Mouse (Mus musculus) forebrain, embryonic 13.5 days (tissue): ENCODE measurements around the gene Lurap1l. TPM values are rescaled to one million over a fixed set of nuclear protein-coding genes. Genes with fewer than 3 reads are reported as not detected.
A peak's percentile ranks its signal among the peaks of the same experiment; 100 is the strongest.
"Not testable (repeated sequence)": the region's sequence is repeated elsewhere in the genome, so short reads cannot be mapped to it uniquely, and the experiment has no call there.

Experiments
- ATAC-seq: fragments of 200-750 bp; cut with Nextera tagmentation; 2 replicates; pipeline ENCODE4 v1.8.0; 2017
- H3K27ac ChIP-seq: fragments of 300-500 bp; sonication (generic); 2 replicates; pipeline ENCODE4 v1.5.1; 2015; ENCODE audit warnings: inconsistent platforms, mild to moderate bottlenecking, moderate library complexity
- H3K27me3 ChIP-seq: fragments of 300-500 bp; sonication (generic); 2 replicates; pipeline ENCODE4 v1.6.1; 2015; ENCODE audit warnings: mild to moderate bottlenecking, inconsistent platforms
- H3K36me3 ChIP-seq: fragments of 300-500 bp; sonication (generic); 2 replicates; pipeline ENCODE4 v1.6.1; 2015; ENCODE audit warnings: mild to moderate bottlenecking, inconsistent platforms; ENCODE audit not compliant: poor library complexity, severe bottlenecking
- H3K4me1 ChIP-seq: fragments of 300-500 bp; sonication (generic); 2 replicates; pipeline ENCODE4 v1.6.1; 2015; ENCODE audit warnings: inconsistent platforms
- H3K4me2 ChIP-seq: fragments of 300-500 bp; sonication (generic); 2 replicates; pipeline ENCODE4 v1.6.1; 2015; ENCODE audit warnings: inconsistent platforms, mild to moderate bottlenecking, moderate library complexity
- H3K4me3 ChIP-seq: fragments of 300-500 bp; sonication (generic); 2 replicates; pipeline ENCODE4 v1.5.1; 2015; ENCODE audit warnings: mild to moderate bottlenecking, inconsistent platforms
- H3K9ac ChIP-seq: fragments of 300-500 bp; sonication (generic); 2 replicates; pipeline ENCODE4 v1.6.1; 2015; ENCODE audit warnings: mild to moderate bottlenecking, inconsistent platforms
- H3K9me3 ChIP-seq: fragments of 300-500 bp; sonication (generic); replicated peaks from 2 replicates; pipeline ENCODE4 v1.6.1; 2016; ENCODE audit warnings: inconsistent platforms
- WGBS: fragments of 180-500 bp; shearing (Covaris S2); methylation state at CpG from one replicate; pipeline ENCODE4 v1.1.7; 2015; 5-methylcytosine and 5-hydroxymethylcytosine counted together
- polyA plus RNA-seq: library from polyadenylated mRNA; unstranded; fragments of >200 nt; fragmentation: Nextera tagmentation; extraction: Ambion mirVana; gene quantifications from 2 replicates; pipeline ENCODE4 v1.2.1, GENCODE M21; 2015

Gene Lurap1l
- polyA plus RNA-seq, 1 experiment from 2014 or later = 3.3 TPM

GRCm38 (mm10) chr4:80895278-80895894 lies 15.1 kb upstream of the Lurap1l start:
- 59% methylated on average over 4 of the region's 4 CpGs for WGBS
- Histone ChIP-seq H3K9me3 (no peaks in the 10 kb centered on the region), H3K4me2 (no peak overlapping the region), H3K27me3 (no peaks in the 10 kb centered on the region), H3K9ac (no peak overlapping the region), H3K36me3 (no peaks in the 10 kb centered on the region), H3K4me3 (no peak overlapping the region), H3K4me1 (no peaks in the 10 kb centered on the region), H3K27ac (no peak overlapping the region)
- no peak for ATAC-seq

DNA sequence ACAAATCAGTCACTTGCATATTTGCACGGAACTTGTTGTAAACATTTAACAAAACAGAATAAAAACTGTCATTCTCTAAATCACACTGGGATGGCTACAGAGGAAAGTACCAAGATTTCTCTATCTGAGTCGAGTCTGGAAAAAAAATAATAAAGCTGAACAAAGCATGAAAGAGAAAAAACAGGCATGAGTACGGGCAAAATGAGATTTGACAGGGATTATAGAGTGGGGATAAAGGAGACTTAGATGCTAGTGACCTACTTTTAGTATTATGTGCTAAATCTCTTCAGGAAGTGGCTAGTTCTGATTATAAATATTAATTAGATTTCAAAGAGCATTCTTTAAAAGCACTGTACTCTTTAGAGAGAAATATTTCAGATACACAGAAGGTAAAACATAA lies 3.7 kb upstream of the Lurap1l start:
- H3K4me3 ChIP-seq = no peak overlapping the region
- H3K27ac ChIP-seq = no peak overlapping the region
- H3K4me1 ChIP-seq = 0 out of 2 replicates have a peak, but pooled peaks cover under 1% of the 10 kb centered on the region
- no peak overlapping the region for H3K9ac ChIP-seq
- H3K4me2 ChIP-seq = no peak overlapping the region
- no peak for ATAC-seq
- H3K9me3 ChIP-seq = no peaks in the 10 kb centered on the region
- no peaks in the 10 kb centered on the region for H3K36me3 ChIP-seq
- H3K27me3 ChIP-seq = no peaks in the 10 kb centered on the region
- WGBS = 67% methylated on average over 3 of the region's 3 CpGs

DNA sequence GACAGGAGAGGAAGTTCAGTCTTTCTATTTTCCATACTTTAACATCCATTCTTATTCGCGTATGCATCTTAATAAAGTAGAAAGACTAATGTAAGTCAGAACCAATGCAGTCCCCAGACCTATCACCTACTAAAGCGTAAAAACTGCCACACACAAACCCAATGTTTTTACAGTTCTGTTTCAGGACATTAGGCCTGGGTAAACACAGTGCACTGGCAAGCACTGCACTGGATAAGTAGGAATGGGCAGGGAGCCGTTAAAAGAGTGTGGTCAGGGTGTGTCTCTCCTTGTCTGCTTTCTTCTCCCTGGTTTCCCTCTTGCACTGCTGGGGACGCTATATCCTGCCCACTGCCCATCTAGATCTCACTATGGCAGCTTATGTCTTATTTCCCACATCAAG lies 2.5 kb upstream of the Lurap1l start:
- Histone ChIP-seq H3K9ac (no peak overlapping the region), H3K4me2 (no peak overlapping the region), H3K4me3 (no peak overlapping the region), H3K27me3 (no peaks in the 10 kb centered on the region), H3K4me1 (0 out of 2 replicates have a peak, but pooled peaks cover 7% of the 10 kb centered on the region), H3K9me3 (no peaks in the 10 kb centered on the region), H3K36me3 (no peaks in the 10 kb centered on the region), H3K27ac (no peak overlapping the region)
- WGBS = 77% methylated on average over 5 of the region's 5 CpGs
- no peak for ATAC-seq

- H3K9me3 ChIP-seq = no peaks in the 10 kb centered on the region
- ATAC-seq = no peak
- H3K9ac ChIP-seq = no peak overlapping the region
- no peaks in the 10 kb centered on the region for H3K27me3 ChIP-seq
- no peak overlapping the region for H3K27ac ChIP-seq
- no peak overlapping the region for H3K4me3 ChIP-seq
- H3K4me2 ChIP-seq = no peak overlapping the region
- no peaks in the 10 kb centered on the region for H3K36me3 ChIP-seq
- WGBS = 80% methylated on average over 4 of the region's 4 CpGs
- H3K4me1 ChIP-seq = 0 out of 2 replicates have a peak, but pooled peaks cover 7% of the 10 kb centered on the region
Observed at GRCm38 (mm10) chr4:80908902-80909301, 1.5 kb upstream of the Lurap1l start.

- ATAC-seq = peak; percentile 87
Observed at GRCm38 (mm10) chr4:80910871-80911701, 640 bp downstream of the Lurap1l start.

DNA sequence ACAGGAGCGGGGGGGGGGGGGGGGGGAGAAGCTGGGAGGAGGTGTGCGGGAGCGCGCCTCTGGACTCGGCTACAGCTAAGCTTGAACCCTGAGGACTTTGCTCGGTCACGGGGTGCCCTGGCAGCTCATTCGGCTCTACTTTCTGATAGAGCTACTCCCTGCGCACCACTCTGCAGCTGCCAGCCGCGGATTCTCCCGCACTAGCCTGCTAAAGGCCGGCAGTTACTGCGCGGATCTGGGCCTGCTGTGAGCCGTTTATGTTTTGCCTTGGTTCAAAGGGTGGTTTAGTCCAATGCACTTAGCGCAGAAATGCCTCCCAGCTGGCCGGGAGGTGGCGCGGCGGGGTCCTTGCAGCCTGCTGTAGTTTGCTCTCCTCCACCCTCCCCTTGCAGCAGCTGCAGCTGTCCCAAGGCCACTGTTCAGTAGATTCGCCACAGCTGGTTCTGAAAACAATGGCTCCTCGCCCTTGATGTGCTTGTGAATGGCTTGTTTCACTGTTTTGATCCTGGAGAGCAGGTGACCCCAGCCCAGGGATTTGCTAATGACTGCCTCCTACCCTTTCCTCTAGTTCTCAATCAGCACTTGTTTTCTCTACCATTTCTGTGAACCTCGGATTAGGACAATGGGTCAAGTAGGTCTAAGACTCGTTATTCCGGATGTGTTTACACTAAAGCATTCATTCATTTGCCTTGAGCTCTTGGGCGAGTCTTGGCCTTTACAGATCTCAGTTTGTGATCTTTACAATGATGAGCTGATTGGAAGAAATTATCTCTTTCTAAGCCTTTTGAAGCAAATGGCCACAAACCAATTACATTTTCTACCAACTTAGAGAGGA lies 1.5 kb downstream of the Lurap1l start:
- H3K9ac ChIP-seq = peak overlapping the region; percentile 79
- peak overlapping the region; percentile 73 for H3K4me3 ChIP-seq
- H3K27ac ChIP-seq = peak overlapping the region; percentile 88
- H3K4me2 ChIP-seq = peak overlapping the region; percentile 75
- WGBS = under 1% methylated on average over 23 of the region's 27 CpGs
- peak; percentile 91 for ATAC-seq
- no peaks in the 10 kb centered on the region for H3K27me3 ChIP-seq
- H3K4me1 ChIP-seq = 0 out of 2 replicates have a peak, but pooled peaks cover 7% of the 10 kb centered on the region
- H3K9me3 ChIP-seq = no peaks in the 10 kb centered on the region
- H3K36me3 ChIP-seq = no peaks in the 10 kb centered on the region

More at GRCm38 (mm10) chr4:80910871-80911701, 640 bp downstream of the Lurap1l start:
- Histone ChIP-seq H3K4me1 (0 out of 2 replicates have a peak, but pooled peaks cover 7% of the 10 kb centered on the region), H3K27ac (peak overlapping the region; percentile 88), H3K9me3 (no peaks in the 10 kb centered on the region), H3K4me3 (peak overlapping the region; percentile 73), H3K4me2 (peak overlapping the region; percentile 75), H3K36me3 (no peaks in the 10 kb centered on the region), H3K27me3 (no peaks in the 10 kb centered on the region), H3K9ac (peak overlapping the region; percentile 79)
- WGBS = under 1% methylated on average over 54 of the region's 58 CpGs

DNA sequence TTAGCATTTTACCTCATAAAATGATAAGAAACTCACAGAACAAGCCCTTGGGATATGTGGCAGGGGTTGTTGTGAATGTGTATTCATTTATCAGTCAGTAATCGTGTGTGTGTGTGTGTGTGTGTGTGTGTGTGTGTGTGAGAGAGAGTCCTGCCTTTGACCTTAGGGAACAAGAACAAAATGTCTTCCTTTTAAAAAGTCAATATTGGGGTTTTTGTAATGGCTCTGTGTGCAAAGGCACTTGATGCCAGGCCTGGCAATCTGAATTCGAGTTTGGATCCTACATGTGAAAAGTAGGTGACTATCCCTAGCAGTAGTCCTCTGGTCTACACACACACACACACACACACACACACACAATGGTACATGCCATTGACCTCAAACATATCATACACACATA lies 4.8 kb downstream of the Lurap1l start:
- no peaks in the 10 kb centered on the region for H3K36me3 ChIP-seq
- H3K9me3 ChIP-seq = no peaks in the 10 kb centered on the region
- 75% methylated on average over 2 of the region's 2 CpGs for WGBS
- H3K27me3 ChIP-seq = no peaks in the 10 kb centered on the region
- no peak overlapping the region for H3K4me2 ChIP-seq
- H3K9ac ChIP-seq = no peak overlapping the region
- no peak overlapping the region for H3K27ac ChIP-seq
- no peak for ATAC-seq
- H3K4me1 ChIP-seq = 0 out of 2 replicates have a peak, but pooled peaks cover 7% of the 10 kb centered on the region
- no peak overlapping the region for H3K4me3 ChIP-seq

GRCm38 (mm10) chr4:80916695-80917094 lies 6.2 kb downstream of the Lurap1l start:
- ATAC-seq = no peak
- 0 out of 2 replicates have a peak, but pooled peaks cover 7% of the 10 kb centered on the region for H3K4me1 ChIP-seq
- no peak overlapping the region for H3K27ac ChIP-seq
- 75% methylated on average over 3 of the region's 3 CpGs for WGBS
- H3K4me2 ChIP-seq = no peak overlapping the region
- no peak overlapping the region for H3K4me3 ChIP-seq
- no peaks in the 10 kb centered on the region for H3K9me3 ChIP-seq
- no peaks in the 10 kb centered on the region for H3K36me3 ChIP-seq
- no peaks in the 10 kb centered on the region for H3K27me3 ChIP-seq
- H3K9ac ChIP-seq = no peak overlapping the region

GRCm38 (mm10) chr4:80917128-80917527 lies 6.7 kb downstream of the Lurap1l start:
- H3K4me2 ChIP-seq, H3K9ac ChIP-seq, H3K27ac ChIP-seq, ATAC-seq, H3K4me3 ChIP-seq, H3K9me3 ChIP-seq, H3K27me3 ChIP-seq, H3K4me1 ChIP-seq, H3K36me3 ChIP-seq: not testable (repeated sequence)
- 71% methylated on average over 1 of the region's 1 CpGs for WGBS

DNA sequence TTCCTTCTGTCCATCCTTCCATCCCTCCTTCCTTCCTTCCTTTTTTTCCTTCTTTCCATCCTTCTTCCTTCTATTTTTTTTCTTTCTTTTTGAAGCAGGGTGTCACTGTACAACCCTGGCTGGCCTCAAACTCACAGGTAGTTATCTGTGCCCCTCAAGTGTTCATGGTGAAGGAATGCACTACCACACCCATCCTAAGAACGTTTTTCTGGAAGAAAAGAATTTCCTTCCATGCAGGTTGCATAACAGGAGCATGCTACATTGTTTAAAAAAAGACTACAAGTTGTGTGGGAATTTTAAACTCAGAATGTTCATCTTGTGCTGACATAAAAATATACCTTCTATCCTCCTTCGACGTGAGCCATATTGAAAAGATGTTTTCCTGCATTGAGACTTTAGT lies 7.4 kb downstream of the Lurap1l start:
- no peak overlapping the region for H3K4me2 ChIP-seq
- H3K27ac ChIP-seq = no peak overlapping the region
- WGBS = 81% methylated on average over 3 of the region's 3 CpGs
- H3K4me3 ChIP-seq = no peak overlapping the region
- H3K9ac ChIP-seq = no peak overlapping the region
- H3K9me3 ChIP-seq = no peaks in the 10 kb centered on the region
- H3K36me3 ChIP-seq = no peaks in the 10 kb centered on the region
- H3K27me3 ChIP-seq = no peaks in the 10 kb centered on the region
- no peaks in the 10 kb centered on the region for H3K4me1 ChIP-seq
- ATAC-seq = no peak

DNA sequence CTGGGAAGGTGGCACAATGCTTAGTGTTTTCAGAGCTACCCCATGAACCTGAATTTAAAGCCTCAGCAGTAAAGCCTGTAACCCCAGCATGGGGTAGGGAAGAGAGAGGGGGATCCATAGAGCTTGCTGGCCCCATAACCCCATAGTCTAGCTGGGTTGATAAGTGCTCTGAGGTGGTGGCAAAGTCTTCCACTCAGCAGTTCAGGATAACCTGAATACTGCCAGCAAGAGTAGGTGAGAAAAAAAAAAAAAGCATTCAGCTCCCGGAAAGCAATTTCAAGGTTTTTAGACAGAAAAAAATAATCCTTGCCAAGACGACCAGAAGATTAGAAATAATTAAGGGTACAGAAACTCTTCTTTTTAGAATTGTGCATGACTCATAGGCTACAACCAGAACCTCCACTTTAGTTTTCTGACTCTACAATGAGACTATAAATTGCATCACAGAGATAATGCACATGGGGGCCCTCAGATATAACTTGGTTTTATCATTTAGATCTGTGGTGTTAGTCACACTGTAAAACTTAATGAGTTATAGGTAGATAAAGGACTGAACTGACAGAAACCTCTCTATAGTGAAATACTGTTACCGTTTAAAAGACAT lies 8.2 kb downstream of the Lurap1l start:
- no peaks in the 10 kb centered on the region for H3K36me3 ChIP-seq
- H3K9ac ChIP-seq = no peak overlapping the region
- no peak for ATAC-seq
- H3K27me3 ChIP-seq = no peaks in the 10 kb centered on the region
- H3K27ac ChIP-seq = no peak overlapping the region
- H3K4me1 ChIP-seq = no peaks in the 10 kb centered on the region
- H3K9me3 ChIP-seq = no peaks in the 10 kb centered on the region
- WGBS = 67% methylated on average over 3 of the region's 3 CpGs
- no peak overlapping the region for H3K4me2 ChIP-seq
- no peak overlapping the region for H3K4me3 ChIP-seq
